Mouse (Mus musculus): ENCODE results near the gene Zswim3. TPM values are rescaled to one million over a fixed set of nuclear protein-coding genes. Genes with fewer than 3 reads are reported as not detected.
A peak's percentile ranks its signal among the peaks of the same experiment; 100 is the strongest.
"Not testable (repeated sequence)": the region's sequence is repeated elsewhere in the genome, so short reads cannot be mapped to it uniquely, and the experiment has no call there.

The Zswim3 gene
- total and polyA plus RNA-seq, 3 experiments = 4.7 to 5.9 TPM; not detected in 1

DNA sequence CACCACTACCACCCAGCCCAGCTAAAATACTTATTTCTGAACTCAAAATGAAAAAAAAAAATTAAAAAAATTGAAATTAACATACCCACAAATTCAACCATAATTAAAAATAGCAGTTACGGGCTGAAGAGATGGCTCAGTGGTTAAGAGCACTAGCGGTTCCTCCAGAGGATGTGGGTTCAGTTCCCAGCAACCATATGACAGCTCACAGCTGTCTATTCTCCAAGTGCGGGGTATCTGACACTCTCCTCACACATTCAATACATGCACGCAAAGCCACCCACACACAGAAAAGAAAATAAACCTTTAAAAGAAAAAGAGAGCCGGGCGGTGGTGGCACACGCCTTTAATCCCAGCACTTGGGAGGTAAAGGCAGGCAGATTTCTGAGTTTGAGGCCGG is 45.2 kb downstream of the Zswim3 start:
- Histone ChIP-seq H3K79me2 (ENCODE audit: control insufficient read depth, insufficient read depth, low read length, poor library complexity) (no peaks in the 10 kb centered on the region), H3K9me3 (replicated peaks; ENCODE audit: insufficient read depth, low read length) (no peaks in the 10 kb centered on the region), H3K27me3 (ENCODE audit: control insufficient read depth in 1 of 2, insufficient read depth in 2 of 2, low read length in 2 of 2) (no peaks in the 10 kb centered on the region), H3K36me3 (ENCODE audit: control insufficient read depth in 1 of 2, insufficient read depth in 2 of 2, low read length in 2 of 2) (no peaks in the 10 kb centered on the region), H3K27ac (ENCODE audit: control insufficient read depth, low read depth, low read length) (no peak overlapping the region), H3K4me3 (ENCODE audit: control insufficient read depth in 1 of 2, insufficient read depth in 1 of 2, low read depth in 2 of 2, low read length in 2 of 2) (no peak overlapping the region), H3K4me1 (ENCODE audit: control insufficient read depth in 1 of 2, insufficient read depth in 2 of 2, low read length in 2 of 2) (no peaks in the 10 kb centered on the region), H3K9ac (ENCODE audit: control insufficient read depth, low read depth, low read length, poor library complexity, severe bottlenecking) (no peak overlapping the region)
- TF ChIP-seq MYC (IDR thresholded peaks at IDR 0.05; ENCODE audit: low read depth, low read length) = no peak
- no peak for DNase-seq (ENCODE audit: low read depth, low spot score)

DNA sequence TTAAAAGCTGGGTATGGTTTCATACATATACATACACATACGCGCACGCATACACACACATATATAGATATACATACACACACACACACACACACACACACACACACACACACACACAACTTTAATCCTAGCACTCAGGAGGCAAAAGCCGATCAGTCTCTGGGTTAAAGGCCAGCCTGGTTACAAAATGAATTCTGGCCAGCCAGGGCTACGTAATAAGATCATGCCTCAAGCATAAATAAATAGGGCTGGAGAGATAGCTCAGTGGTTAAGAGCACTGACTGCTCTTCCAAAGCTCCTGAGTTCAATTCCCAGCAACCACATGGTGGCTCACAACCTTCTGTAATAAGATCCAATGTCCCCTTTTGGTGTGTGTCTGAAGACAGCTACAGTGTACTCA is 50.7 kb downstream of the Zswim3 start:
- H3K27ac ChIP-seq (ENCODE audit: control insufficient read depth, low read depth, low read length); H3K9me3 ChIP-seq (replicated peaks; ENCODE audit: insufficient read depth, low read length); H3K27me3 ChIP-seq (ENCODE audit: control insufficient read depth in 1 of 2, insufficient read depth in 2 of 2, low read length in 2 of 2); DNase-seq (ENCODE audit: low read depth, low spot score); H3K79me2 ChIP-seq (ENCODE audit: control insufficient read depth, insufficient read depth, low read length, poor library complexity); H3K9ac ChIP-seq (ENCODE audit: control insufficient read depth, low read depth, low read length, poor library complexity, severe bottlenecking); H3K4me3 ChIP-seq (ENCODE audit: control insufficient read depth in 1 of 2, insufficient read depth in 1 of 2, low read depth in 2 of 2, low read length in 2 of 2); H3K36me3 ChIP-seq (ENCODE audit: control insufficient read depth in 1 of 2, insufficient read depth in 2 of 2, low read length in 2 of 2): not testable (repeated sequence)
- peak; percentile 61; the same call in 1 of the 2 replicates for TF ChIP-seq TBP (IDR thresholded peaks at IDR 0.05; ENCODE audit: low read depth, low read length)
- H3K4me1 ChIP-seq (ENCODE audit: control insufficient read depth in 1 of 2, insufficient read depth in 2 of 2, low read length in 2 of 2) = peaks cover 5 to 16% of the 10 kb centered on the region in 2 experiments

DNA sequence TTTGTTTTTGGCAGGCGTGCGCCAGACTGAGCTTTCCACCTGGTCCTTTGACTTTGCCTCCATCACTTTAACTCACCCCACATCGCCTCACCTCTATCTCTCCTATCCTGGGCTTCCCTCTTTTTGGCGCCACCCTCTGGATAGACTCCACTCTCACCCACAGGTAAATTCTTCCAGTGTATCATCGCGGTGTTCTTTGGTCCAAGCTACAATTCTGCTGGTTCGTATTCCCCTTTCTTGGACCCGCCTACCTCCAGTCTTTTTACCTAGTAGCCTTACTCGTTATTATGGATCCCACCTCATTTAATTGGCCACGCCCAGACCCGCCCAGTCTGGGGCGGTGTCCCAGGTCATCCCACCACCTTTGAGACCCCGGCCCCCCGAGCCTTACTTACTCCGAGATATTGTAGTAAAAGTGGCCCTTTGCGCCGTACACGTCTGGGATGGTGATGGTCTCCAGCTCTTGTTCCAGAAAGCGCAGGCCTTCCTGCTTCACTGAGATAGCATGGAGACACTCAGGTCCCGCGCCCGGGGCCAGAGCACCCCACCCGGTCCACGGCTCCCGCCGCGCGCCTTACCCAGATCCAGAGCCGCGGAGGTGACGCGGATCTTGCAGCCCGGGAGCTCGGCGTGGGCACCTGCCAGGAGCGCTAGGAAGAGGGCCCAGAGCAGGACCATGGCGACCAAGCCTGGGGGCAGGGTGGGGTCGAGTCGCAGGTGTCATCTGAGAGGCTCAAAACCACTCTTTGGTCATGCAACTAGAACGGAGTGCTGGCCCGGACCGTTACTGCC is 51.6 kb downstream of the Zswim3 start:
- H3K9ac ChIP-seq (ENCODE audit: control insufficient read depth, low read depth, low read length, poor library complexity, severe bottlenecking) = peak overlapping the region; percentile 67
- 0 out of 2 replicates have a peak overlapping the region, but pooled peaks have one; percentile 7 for H3K27ac ChIP-seq (ENCODE audit: control insufficient read depth, low read depth, low read length)

More for the DNA sequence above, 51.6 kb downstream of the Zswim3 start:
- Histone ChIP-seq H3K27me3 (ENCODE audit: control insufficient read depth in 1 of 2, insufficient read depth in 2 of 2, low read length in 2 of 2) (no peaks in the 10 kb centered on the region), H3K9me3 (replicated peaks; ENCODE audit: insufficient read depth, low read length) (no peaks in the 10 kb centered on the region), H3K4me1 (ENCODE audit: control insufficient read depth in 1 of 2, insufficient read depth in 2 of 2, low read length in 2 of 2) (peaks cover 5 to 17% of the 10 kb centered on the region in 2 experiments), H3K36me3 (ENCODE audit: control insufficient read depth in 1 of 2, insufficient read depth in 2 of 2, low read length in 2 of 2) (peaks cover 0 to 8% of the 10 kb centered on the region in 2 experiments; a peak in 2 of 4 replicates), H3K4me3 (ENCODE audit: control insufficient read depth in 1 of 2, insufficient read depth in 1 of 2, low read depth in 2 of 2, low read length in 2 of 2) (peak overlapping the region; percentile 69 to 71), H3K79me2 (ENCODE audit: control insufficient read depth, insufficient read depth, low read length, poor library complexity) (no peaks in the 10 kb centered on the region; the same call in 1 of the 2 replicates)
- no peak for TF ChIP-seq POLR2AphosphoS2 (IDR thresholded peaks at IDR 0.05; ENCODE audit: low read length)
- TF ChIP-seq USF1 (IDR thresholded peaks at IDR 0.05; ENCODE audit: low read depth, low read length) = no peak
- no peak for TF ChIP-seq CHD1 (IDR thresholded peaks at IDR 0.05; ENCODE audit: low read depth, low read length)
- TF ChIP-seq RCOR1 (IDR thresholded peaks at IDR 0.05; ENCODE audit: low read depth, low read length) = no peak
- no peak for TF ChIP-seq E2F4 (IDR thresholded peaks at IDR 0.05; ENCODE audit: borderline replicate concordance, low read depth, low read length)
- no peak for TF ChIP-seq UBTF (IDR thresholded peaks at IDR 0.05; ENCODE audit: borderline replicate concordance, insufficient read depth, low read depth, low read length)
- no peak for TF ChIP-seq BHLHE40 (IDR thresholded peaks at IDR 0.05; ENCODE audit: borderline replicate concordance, low read depth, low read length)
- peak in 1 of 3 experiments; percentile 17; a peak in 1 of 6 replicates for TF ChIP-seq CTCF (IDR thresholded peaks at IDR 0.05 in 2 of 3, conservative IDR thresholded peaks at IDR 0.05 in 1 of 3; ENCODE audit: control insufficient read depth in 1 of 3, insufficient read depth in 1 of 3, low read depth in 2 of 3, low read length in 3 of 3, poor library complexity in 1 of 3, severe bottlenecking in 1 of 3)
- no peak for TF ChIP-seq SMC3 (IDR thresholded peaks at IDR 0.05; ENCODE audit: low read depth, low read length)
- TF ChIP-seq MAFK (IDR thresholded peaks at IDR 0.05; ENCODE audit: borderline replicate concordance, low read depth, low read length) = no peak
- no peak for TF ChIP-seq GATA1 (IDR thresholded peaks at IDR 0.05; ENCODE audit: low read depth, low read length)
- TF ChIP-seq ETS1 (IDR thresholded peaks at IDR 0.05; ENCODE audit: low read depth, low read length) = no peak
- TF ChIP-seq ZC3H11A (IDR thresholded peaks at IDR 0.05; ENCODE audit: low read depth, low read length) = no peak
- TF ChIP-seq CHD2 (IDR thresholded peaks at IDR 0.05; ENCODE audit: low read length) = no peak
- TF ChIP-seq TCF12 (IDR thresholded peaks at IDR 0.05; ENCODE audit: low read depth, low read length) = 0 out of 2 replicates have a peak, but pooled peaks have one; percentile 10
- TF ChIP-seq TBP (IDR thresholded peaks at IDR 0.05; ENCODE audit: low read depth, low read length) = no peak
- 0 out of 2 replicates have a peak, but pooled peaks have one; percentile 18 for TF ChIP-seq MYC (IDR thresholded peaks at IDR 0.05; ENCODE audit: low read depth, low read length)
- no peak for TF ChIP-seq ZNF384 (IDR thresholded peaks at IDR 0.05; ENCODE audit: low read depth, low read length)
- TF ChIP-seq POLR2A (IDR thresholded peaks at IDR 0.05; ENCODE audit: control insufficient read depth in 1 of 2, insufficient read depth in 1 of 2, low read depth in 1 of 2, low read length in 2 of 2, poor library complexity in 1 of 2) = no peak; a peak in 1 of 4 replicates
- 0 out of 2 replicates have a peak, but pooled peaks have one; percentile 12 for TF ChIP-seq MAZ (IDR thresholded peaks at IDR 0.05; ENCODE audit: low read depth, low read length)
- TF ChIP-seq JUND (IDR thresholded peaks at IDR 0.05; ENCODE audit: low read depth, low read length) = no peak
- TF ChIP-seq ZKSCAN1 (IDR thresholded peaks at IDR 0.05; ENCODE audit: low read depth, low read length) = no peak
- TF ChIP-seq SIN3A (IDR thresholded peaks at IDR 0.05; ENCODE audit: low read length) = no peak
- DNase-seq (ENCODE audit: low read depth, low spot score) = peak; percentile 55

Data from MEL (cell line).